Mouse (Mus musculus): Measurements from ENCODE around the gene Galr2. TPM values are rescaled to one million over a fixed set of nuclear protein-coding genes. Genes with fewer than 3 reads are reported as not detected.

The Galr2 gene
- polyA plus RNA-seq, 1 experiment from 2014 or later, result 0.25 TPM

GRCm38 (mm10) chr11:116307762-116308531 is 27.2 kb downstream of the Galr2 start:
- H3K27ac ChIP-seq (ENCODE audit: low read depth, low read length), result no peak overlapping the region
- no peak overlapping the region for H3K4me3 ChIP-seq (ENCODE audit: low read length)
- H3K36me3 ChIP-seq (ENCODE audit: control insufficient read depth, insufficient read depth, low read length), result peaks cover 15% of the 10 kb centered on the region
- H3K9ac ChIP-seq (ENCODE audit: low read depth, low read length), result no peak overlapping the region
- H3K9me3 ChIP-seq (ENCODE audit: control insufficient read depth, low read length), result no peaks in the 10 kb centered on the region
- 93% methylated on average over 12 of the region's 12 CpGs for WGBS
- H3K4me1 ChIP-seq (ENCODE audit: control insufficient read depth, insufficient read depth, low read depth, low read length), result peaks cover 13% of the 10 kb centered on the region
- no peaks in the 10 kb centered on the region for H3K27me3 ChIP-seq (replicated peaks; ENCODE audit: control insufficient read depth, insufficient read depth, low read length)
- no peak overlapping the region for H3K4me2 ChIP-seq (ENCODE audit: low read length)
- ATAC-seq, result no peak

- ATAC-seq, result no peak
- Histone ChIP-seq H3K9ac (ENCODE audit: low read depth, low read length) (no peak overlapping the region), H3K4me2 (ENCODE audit: low read length) (no peak overlapping the region), H3K4me3 (ENCODE audit: low read length) (no peak overlapping the region), H3K36me3 (ENCODE audit: control insufficient read depth, insufficient read depth, low read length) (peaks cover under 1% of the 10 kb centered on the region; the same call in 1 of the 2 replicates), H3K27ac (ENCODE audit: low read depth, low read length) (no peak overlapping the region), H3K4me1 (ENCODE audit: control insufficient read depth, insufficient read depth, low read depth, low read length) (peaks cover 13% of the 10 kb centered on the region), H3K27me3 (replicated peaks; ENCODE audit: control insufficient read depth, insufficient read depth, low read length) (no peaks in the 10 kb centered on the region), H3K9me3 (ENCODE audit: control insufficient read depth, low read length) (no peaks in the 10 kb centered on the region)
- 84% methylated on average over 3 of the region's 3 CpGs for WGBS
Measured at GRCm38 (mm10) chr11:116309601-116310000, 28.9 kb downstream of the Galr2 start.

- H3K4me1 ChIP-seq (ENCODE audit: control insufficient read depth, insufficient read depth, low read depth, low read length), result peaks cover 6% of the 10 kb centered on the region; the same call in 1 of the 2 replicates
- 0 out of 2 replicates have a peak overlapping the region, but pooled peaks have one; percentile 12 for H3K27ac ChIP-seq (ENCODE audit: low read depth, low read length)
- no peaks in the 10 kb centered on the region for H3K27me3 ChIP-seq (replicated peaks; ENCODE audit: control insufficient read depth, insufficient read depth, low read length)
- no peak for ATAC-seq
- no peak overlapping the region for H3K4me2 ChIP-seq (ENCODE audit: low read length)
- no peak overlapping the region; the same call in 1 of the 2 replicates for H3K9ac ChIP-seq (ENCODE audit: low read depth, low read length)
- H3K36me3 ChIP-seq (ENCODE audit: control insufficient read depth, insufficient read depth, low read length), result no peaks in the 10 kb centered on the region
- no peaks in the 10 kb centered on the region for H3K9me3 ChIP-seq (ENCODE audit: control insufficient read depth, low read length)
- H3K4me3 ChIP-seq (ENCODE audit: low read length), result no peak overlapping the region
- 39% methylated on average over 8 of the region's 8 CpGs for WGBS
Measured at GRCm38 (mm10) chr11:116311169-116311568, 30.4 kb downstream of the Galr2 start.

- H3K4me1 ChIP-seq (ENCODE audit: control insufficient read depth, insufficient read depth, low read depth, low read length), result peaks cover 6% of the 10 kb centered on the region; the same call in 1 of the 2 replicates
- no peaks in the 10 kb centered on the region for H3K27me3 ChIP-seq (replicated peaks; ENCODE audit: control insufficient read depth, insufficient read depth, low read length)
- H3K9me3 ChIP-seq (ENCODE audit: control insufficient read depth, low read length), result no peaks in the 10 kb centered on the region
- no peak overlapping the region for H3K4me2 ChIP-seq (ENCODE audit: low read length)
- H3K9ac ChIP-seq (ENCODE audit: low read depth, low read length), result no peak overlapping the region
- H3K27ac ChIP-seq (ENCODE audit: low read depth, low read length), result no peak overlapping the region
- 60% methylated on average over 8 of the region's 8 CpGs for WGBS
- no peak overlapping the region for H3K4me3 ChIP-seq (ENCODE audit: low read length)
- no peak for ATAC-seq
- no peaks in the 10 kb centered on the region for H3K36me3 ChIP-seq (ENCODE audit: control insufficient read depth, insufficient read depth, low read length)
Measured at GRCm38 (mm10) chr11:116312359-116312758, 31.6 kb downstream of the Galr2 start.

GRCm38 (mm10) chr11:116318719-116319659 is 38.2 kb downstream of the Galr2 start:
- ATAC-seq, result peak; percentile 91
- Histone ChIP-seq H3K9me3 (ENCODE audit: control insufficient read depth, low read length) (no peaks in the 10 kb centered on the region), H3K36me3 (ENCODE audit: control insufficient read depth, insufficient read depth, low read length) (no peaks in the 10 kb centered on the region), H3K4me1 (ENCODE audit: control insufficient read depth, insufficient read depth, low read depth, low read length) (peaks cover 5% of the 10 kb centered on the region), H3K27ac (ENCODE audit: low read depth, low read length) (no peak overlapping the region), H3K9ac (ENCODE audit: low read depth, low read length) (peak overlapping the region; percentile 63), H3K27me3 (replicated peaks; ENCODE audit: control insufficient read depth, insufficient read depth, low read length) (no peaks in the 10 kb centered on the region), H3K4me2 (ENCODE audit: low read length) (peak overlapping the region; percentile 84), H3K4me3 (ENCODE audit: low read length) (peak overlapping the region; percentile 38)
- 1% methylated on average over 38 of the region's 41 CpGs for WGBS

- Histone ChIP-seq H3K9ac (ENCODE audit: low read depth, low read length) (no peak overlapping the region), H3K27ac (ENCODE audit: low read depth, low read length) (no peak overlapping the region), H3K27me3 (replicated peaks; ENCODE audit: control insufficient read depth, insufficient read depth, low read length) (no peaks in the 10 kb centered on the region), H3K9me3 (ENCODE audit: control insufficient read depth, low read length) (no peaks in the 10 kb centered on the region), H3K4me1 (ENCODE audit: control insufficient read depth, insufficient read depth, low read depth, low read length) (peaks cover 17% of the 10 kb centered on the region), H3K4me3 (ENCODE audit: low read length) (no peak overlapping the region), H3K36me3 (ENCODE audit: control insufficient read depth, insufficient read depth, low read length) (no peaks in the 10 kb centered on the region), H3K4me2 (ENCODE audit: low read length) (no peak overlapping the region)
- WGBS, result 79% methylated on average over 7 of the region's 7 CpGs
- no peak for ATAC-seq
Measured at GRCm38 (mm10) chr11:116326963-116327603, 46.3 kb downstream of the Galr2 start.

- Histone ChIP-seq H3K27me3 (replicated peaks; ENCODE audit: control insufficient read depth, insufficient read depth, low read length) (peaks cover 13% of the 10 kb centered on the region), H3K4me3 (ENCODE audit: low read length) (no peak overlapping the region), H3K36me3 (ENCODE audit: control insufficient read depth, insufficient read depth, low read length) (no peaks in the 10 kb centered on the region), H3K27ac (ENCODE audit: low read depth, low read length) (peak overlapping the region; percentile 81), H3K4me2 (ENCODE audit: low read length) (no peak overlapping the region), H3K9ac (ENCODE audit: low read depth, low read length) (peak overlapping the region; percentile 43), H3K4me1 (ENCODE audit: control insufficient read depth, insufficient read depth, low read depth, low read length) (peaks cover 31% of the 10 kb centered on the region), H3K9me3 (ENCODE audit: control insufficient read depth, low read length) (no peaks in the 10 kb centered on the region)
- peak; percentile 63 for ATAC-seq
- WGBS, result 26% methylated on average over 18 of the region's 18 CpGs
Measured at GRCm38 (mm10) chr11:116329314-116330210, 48.8 kb downstream of the Galr2 start.

- 51% methylated on average over 7 of the region's 7 CpGs for WGBS
- Histone ChIP-seq H3K4me3 (ENCODE audit: low read length) (no peak overlapping the region), H3K9ac (ENCODE audit: low read depth, low read length) (no peak overlapping the region), H3K4me2 (ENCODE audit: low read length) (no peak overlapping the region), H3K36me3 (ENCODE audit: control insufficient read depth, insufficient read depth, low read length) (no peaks in the 10 kb centered on the region), H3K9me3 (ENCODE audit: control insufficient read depth, low read length) (no peaks in the 10 kb centered on the region), H3K27ac (ENCODE audit: low read depth, low read length) (peak overlapping the region; percentile 81), H3K4me1 (ENCODE audit: control insufficient read depth, insufficient read depth, low read depth, low read length) (peaks cover 37% of the 10 kb centered on the region), H3K27me3 (replicated peaks; ENCODE audit: control insufficient read depth, insufficient read depth, low read length) (peaks cover 14% of the 10 kb centered on the region)
- ATAC-seq, result no peak; the same call in 1 of the 2 replicates
Measured at GRCm38 (mm10) chr11:116330211-116330518, 49.4 kb downstream of the Galr2 start.
